32 mouse cellular contexts compared by ENCODE assay signal in genomic region chr10:88700938-88701337, GRCm38 (mm10). TPM values are rescaled to one million over a fixed set of nuclear protein-coding genes. Genes with fewer than 3 reads are reported as not detected.
"Had no signal": no experiment of that assay in that cellular context is flagged by ENCODE, and none has a peak within 500 bp of the region (broad histone marks: within the 10 kb centered on the region; RNA-seq: fewer than 3 reads in every experiment).

No protein-coding gene starts in this region.

- H3K4me3 ChIP-seq: heart, embryonic 10.5 days; heart, embryonic 12.5 days; heart, embryonic 13.5 days; heart, embryonic 15.5 days; hindbrain, embryonic 10.5 days; hindbrain, embryonic 12.5 days; hindbrain, embryonic 13.5 days; hindbrain, embryonic 15.5 days; intestine, embryonic 15.5 days; kidney, embryonic 15.5 days; layer of hippocampus, adult 2 months had no signal

- H3K36me3 ChIP-seq: heart, embryonic 10.5 days; heart, embryonic 12.5 days; heart, embryonic 13.5 days; heart, embryonic 15.5 days; hindbrain, embryonic 10.5 days; hindbrain, embryonic 12.5 days; hindbrain, embryonic 13.5 days; hindbrain, embryonic 15.5 days; intestine, embryonic 15.5 days; kidney, embryonic 15.5 days had no signal

- DNase-seq: heart, postnatal 10 days; heart, postnatal 14 days; heart, postnatal 36 days; heart, postnatal 4 days; kidney, adult 11 months; kidney, adult 18-20 months; kidney, adult 2 months; kidney, adult 8-10 months; kidney, adult 9 months; kidney, postnatal 10 days; kidney, postnatal 14 days; kidney, postnatal 25 days; kidney, postnatal 36 days; kidney, postnatal 4 days; layer of hippocampus, adult 9-11 months; layer of hippocampus, postnatal 36 days had no signal

- H3K27me3 ChIP-seq: heart, embryonic 12.5 days; heart, embryonic 13.5 days; heart, embryonic 15.5 days; hindbrain, embryonic 12.5 days; hindbrain, embryonic 13.5 days; hindbrain, embryonic 15.5 days; intestine, embryonic 15.5 days; kidney, embryonic 15.5 days had no signal

- H3K9ac ChIP-seq: heart, embryonic 12.5 days; heart, embryonic 13.5 days; heart, embryonic 15.5 days; hindbrain, embryonic 12.5 days; hindbrain, embryonic 13.5 days; hindbrain, embryonic 14.5 days; hindbrain, embryonic 15.5 days; intestine, embryonic 15.5 days; kidney, embryonic 15.5 days had no signal

- H3K4me1 ChIP-seq: heart, embryonic 10.5 days; heart, embryonic 12.5 days; heart, embryonic 13.5 days; heart, embryonic 15.5 days; hindbrain, embryonic 10.5 days; hindbrain, embryonic 12.5 days; hindbrain, embryonic 13.5 days; hindbrain, embryonic 15.5 days; intestine, embryonic 15.5 days; kidney, embryonic 15.5 days had no signal

- H3K9me3 ChIP-seq: heart, embryonic 10.5 days; heart, embryonic 13.5 days; heart, embryonic 15.5 days; hindbrain, embryonic 12.5 days; hindbrain, embryonic 13.5 days; hindbrain, embryonic 15.5 days; intestine, embryonic 15.5 days; kidney, embryonic 15.5 days had no signal

- H3K27ac ChIP-seq: heart, embryonic 10.5 days; heart, embryonic 13.5 days; heart, embryonic 15.5 days; hindbrain, embryonic 10.5 days; hindbrain, embryonic 12.5 days; hindbrain, embryonic 13.5 days; hindbrain, embryonic 14.5 days; hindbrain, embryonic 15.5 days; hindbrain, postnatal 0 days; intestine, embryonic 15.5 days; kidney, embryonic 15.5 days; kidney, postnatal 0 days; layer of hippocampus, adult 2 months had no signal

RNA-seq across cellular contexts. Expression of gene Spic, which starts 16.1 kb away (rescaled TPM):
- polyA plus RNA-seq: heart, embryonic 10.5 days; heart, embryonic 11.5 days; hindbrain, embryonic 10.5 days; hindbrain, embryonic 11.5 days; hindbrain, embryonic 12.5 days; hindbrain, embryonic 15.5 days; hindbrain, postnatal 0 days had no signal
